ENCODE assay signal across 9 mouse cellular contexts in the genomic region with DNA sequence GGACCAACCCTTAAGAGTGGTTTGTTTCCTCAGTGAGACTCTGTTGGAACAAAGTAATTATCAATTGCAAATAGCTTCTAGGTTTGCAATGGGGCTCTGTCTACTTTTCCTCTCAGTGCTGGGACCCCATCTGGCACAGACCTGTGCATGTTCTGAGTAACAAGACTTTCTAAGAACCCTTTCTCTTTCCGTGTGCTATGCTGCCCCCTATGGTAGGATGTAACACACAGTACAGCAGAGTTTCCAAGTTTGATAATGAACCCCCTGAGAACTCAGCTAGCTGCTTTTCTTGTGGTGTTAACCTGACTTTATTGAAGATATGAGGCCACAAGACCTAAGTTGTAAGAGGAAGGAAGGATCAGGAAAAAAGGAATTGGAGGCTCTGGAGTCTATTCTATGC.
DNase-seq lines count a peak whose midpoint lies in the region; ATAC-seq and TF ChIP-seq lines count a peak whose summit lies in the region.
"Had no signal": no experiment of that assay in that cellular context is flagged by ENCODE, and none has a peak within 500 bp of the region (broad histone marks: within the 10 kb centered on the region; RNA-seq: fewer than 3 reads in every experiment).

No protein-coding gene starts in this region.

- WGBS in kidney, postnatal 0 days, result 3% methylated on average over 1 of the region's 1 CpGs
- 35% methylated on average over 1 of the region's 1 CpGs for WGBS in kidney, embryonic 16.5 days

- H3K27ac ChIP-seq in kidney, postnatal 0 days, result no peak overlapping the region
- no peak overlapping the region for H3K27ac ChIP-seq in kidney, embryonic 16.5 days (ENCODE audit: low read length)
- H3K27ac ChIP-seq: limb, embryonic 13.5 days had no signal

- no peaks in the 10 kb centered on the region for H3K27me3 ChIP-seq in kidney, postnatal 0 days (ENCODE audit: insufficient read depth, low read length)
- H3K27me3 ChIP-seq in kidney, embryonic 16.5 days (ENCODE audit: insufficient read depth, low read length), result no peaks in the 10 kb centered on the region
- no peaks in the 10 kb centered on the region for H3K27me3 ChIP-seq in Patski
- H3K27me3 ChIP-seq: limb, embryonic 13.5 days had no signal

- H3K4me3 ChIP-seq in kidney, postnatal 0 days (replicated peaks; ENCODE audit: low read depth, low read length), result no peak overlapping the region
- no peak overlapping the region for H3K4me3 ChIP-seq in kidney, embryonic 16.5 days (ENCODE audit: low read length)
- H3K4me3 ChIP-seq: limb, embryonic 13.5 days had no signal

- CTCF ChIA-PET in Patski (lab: Charles Lee), result interaction anchor here (0.7 to 2.9 kb wide), 18 partner anchors 10 to 560 kb away, joined by 3 to 15 read pairs (median 4); no protein-coding TSS in a partner anchor

- H3K9ac ChIP-seq in kidney, postnatal 0 days (ENCODE audit: low read depth, low read length), result no peak overlapping the region
- no peak overlapping the region for H3K9ac ChIP-seq in kidney, embryonic 16.5 days (replicated peaks; ENCODE audit: low read length)
- H3K9ac ChIP-seq: limb, embryonic 13.5 days had no signal

- H3K36me3 ChIP-seq in kidney, postnatal 0 days (ENCODE audit: insufficient read depth, low read length), result no peaks in the 10 kb centered on the region
- H3K36me3 ChIP-seq in kidney, embryonic 16.5 days (ENCODE audit: insufficient read depth, low read length), result no peaks in the 10 kb centered on the region

- in situ Hi-C loops in Patski (cut with MboI; ENCODE audit: low pct_unique_long_range_greater_than_20kb), result no loop called here

- DNase-seq in kidney, postnatal 0 days (ENCODE audit: low spot score), result peak; percentile 59
- DNase-seq in CD4-positive, CD25-positive, alpha-beta regulatory T cell, adult 2 months (ENCODE audit: low read depth, low spot score), result peak; percentile 73
- no peak for DNase-seq in Patski (ENCODE audit: low read depth, low spot score)
- DNase-seq in thymus, postnatal 14 days, result peak; percentile 63
- DNase-seq in ovary, postnatal 14 days (ENCODE audit: low spot score), result no peak
- DNase-seq in urinary bladder, adult 18-20 months (ENCODE audit: low spot score in 2 of 2), result no peak

- POLR2A ChIA-PET in Patski (lab: Charles Lee), result no interaction called here

- H3K4me1 ChIP-seq in kidney, postnatal 0 days (replicated peaks; ENCODE audit: insufficient read depth, low read length), result no peaks in the 10 kb centered on the region
- H3K4me1 ChIP-seq in kidney, embryonic 16.5 days (ENCODE audit: insufficient read depth, low read length), result no peaks in the 10 kb centered on the region
- H3K4me1 ChIP-seq: limb, embryonic 13.5 days had no signal

- H3K9me3 ChIP-seq in kidney, postnatal 0 days (replicated peaks; ENCODE audit: low read length), result no peaks in the 10 kb centered on the region
- no peaks in the 10 kb centered on the region for H3K9me3 ChIP-seq in kidney, embryonic 16.5 days (ENCODE audit: low read length)
- H3K9me3 ChIP-seq: limb, embryonic 13.5 days had no signal

- peak; percentile 68 for TF ChIP-seq CTCF in kidney, postnatal 0 days (IDR thresholded peaks at IDR 0.05; ENCODE audit: low read depth)
- TF ChIP-seq CTCF in Patski (IDR thresholded peaks at IDR 0.05), result peak; percentile 80

- ATAC-seq in kidney, postnatal 0 days (replicated peaks; ENCODE audit: low FRiP score, low read depth), result no peak
- no peak for ATAC-seq in kidney, embryonic 16.5 days (ENCODE audit: low FRiP score, low TSS enrichment)
- peak; percentile 71 for ATAC-seq in Patski
- peak; percentile 63 for ATAC-seq in inflammation-experienced regulatory T-cells, adult 6 months

- no peak overlapping the region for H3K4me2 ChIP-seq in kidney, postnatal 0 days (ENCODE audit: low read length)
- H3K4me2 ChIP-seq in kidney, embryonic 16.5 days (replicated peaks; ENCODE audit: low read depth, low read length), result no peak overlapping the region
- H3K4me2 ChIP-seq: limb, embryonic 13.5 days had no signal

Comparison
In these comparisons a context has a peak if more than half of its experiments do, and no peak if none do; other contexts are left out.
1. ATAC-seq: peak in Patski (single experiment) and inflammation-experienced regulatory T-cells, adult 6 months (single experiment); none in kidney, postnatal 0 days (single experiment) and kidney, embryonic 16.5 days (single experiment).
2. DNase-seq: peak in kidney, postnatal 0 days (single experiment), CD4-positive, CD25-positive, alpha-beta regulatory T cell, adult 2 months (single experiment) and thymus, postnatal 14 days (single experiment); none in Patski (single experiment), ovary, postnatal 14 days (single experiment) and urinary bladder, adult 18-20 months (0 of 2).